Mouse (Mus musculus): ENCODE measurements around the gene Acsm5. TPM values are rescaled to one million over a fixed set of nuclear protein-coding genes. Genes with fewer than 3 reads are reported as not detected.

Acsm5 gene
- polyA plus RNA-seq, 1 experiment from 2014 or later: not detected

DNA sequence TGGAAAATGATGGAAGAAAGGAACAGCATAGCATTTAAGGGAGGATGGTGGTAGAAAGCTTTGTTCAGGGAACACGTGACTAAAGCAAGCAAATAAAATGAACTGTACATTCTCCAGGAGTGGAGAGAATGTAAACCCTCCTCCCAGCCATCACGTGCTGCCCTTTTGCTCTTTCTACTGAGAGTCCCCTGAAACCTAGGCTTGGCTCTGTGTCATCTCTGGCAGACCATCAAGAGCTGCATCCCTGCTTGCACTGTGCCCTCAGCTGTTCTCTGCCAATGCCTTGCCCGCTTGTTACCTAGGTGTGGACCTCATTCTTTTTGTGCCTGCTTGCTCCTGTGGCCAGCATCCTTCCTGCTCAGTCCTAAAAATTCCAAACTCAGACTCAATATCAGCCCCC is 2.6 kb downstream of the Acsm5 start:
- WGBS: 81% methylated on average over 3 of the region's 3 CpGs
- H3K4me2 ChIP-seq: no peak overlapping the region
- ATAC-seq (ENCODE audit: low FRiP score, low read depth): no peak
- no peak overlapping the region for H3K9ac ChIP-seq
- H3K9me3 ChIP-seq: no peaks in the 10 kb centered on the region
- 0 out of 2 replicates have a peak, but pooled peaks cover 4% of the 10 kb centered on the region for H3K27me3 ChIP-seq
- H3K36me3 ChIP-seq: no peaks in the 10 kb centered on the region
- H3K4me3 ChIP-seq: no peak overlapping the region
- no peaks in the 10 kb centered on the region for H3K4me1 ChIP-seq (replicated peaks)
- H3K27ac ChIP-seq (replicated peaks): no peak overlapping the region

- no peaks in the 10 kb centered on the region for H3K4me1 ChIP-seq (replicated peaks)
- WGBS: 88% methylated on average over 1 of the region's 1 CpGs
Measured at GRCm38 (mm10) chr7:119522385-119522784, 3.1 kb downstream of the Acsm5 start.

DNA sequence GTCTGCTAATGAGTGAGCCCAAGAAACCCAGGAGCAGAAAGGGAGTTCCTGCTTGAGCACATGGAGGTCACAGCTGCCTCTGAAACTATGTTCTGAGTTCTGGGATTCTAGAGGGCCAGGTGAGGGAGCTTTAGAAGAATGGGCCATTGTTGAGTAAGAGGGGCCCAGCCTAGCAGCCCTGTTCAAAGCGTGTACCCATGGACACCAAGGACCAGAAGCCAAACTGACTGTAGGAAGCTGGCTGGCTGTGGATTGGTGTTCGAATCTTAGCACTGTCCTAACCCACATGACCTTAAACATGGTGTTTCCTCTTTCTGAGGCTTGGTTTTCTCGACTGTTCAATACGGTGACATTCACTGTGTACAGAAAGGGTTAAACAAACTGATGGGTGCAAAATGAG is 4.1 kb downstream of the Acsm5 start, which contains the start of gene Pdilt:
Pdilt (minus strand) TSS at position 101 of the 400 bp plus-strand sequence.
- Histone ChIP-seq H3K27ac (replicated peaks) (no peak within 1 kb of the TSS), H3K4me2 (no peak within 1 kb of the TSS), H3K36me3 (no peaks in the 10 kb centered on the region), H3K27me3 (0 out of 2 replicates have a peak, but pooled peaks cover 3% of the 10 kb centered on the region), H3K4me1 (replicated peaks) (no peaks in the 10 kb centered on the region), H3K9ac (no peak within 1 kb of the TSS), H3K4me3 (no peak within 1 kb of the TSS), H3K9me3 (no peaks in the 10 kb centered on the region)
- 81% methylated on average over 4 of the region's 4 CpGs for WGBS
- ATAC-seq (ENCODE audit: low FRiP score, low read depth): no peak

More at GRCm38 (mm10) chr7:119522385-119522784, 3.1 kb downstream of the Acsm5 start:
- Histone ChIP-seq H3K4me2 (no peak overlapping the region), H3K9me3 (no peaks in the 10 kb centered on the region), H3K4me3 (no peak overlapping the region), H3K9ac (no peak overlapping the region), H3K36me3 (no peaks in the 10 kb centered on the region), H3K27ac (replicated peaks) (no peak overlapping the region), H3K27me3 (0 out of 2 replicates have a peak, but pooled peaks cover 4% of the 10 kb centered on the region)
- no peak for ATAC-seq (ENCODE audit: low FRiP score, low read depth)

DNA sequence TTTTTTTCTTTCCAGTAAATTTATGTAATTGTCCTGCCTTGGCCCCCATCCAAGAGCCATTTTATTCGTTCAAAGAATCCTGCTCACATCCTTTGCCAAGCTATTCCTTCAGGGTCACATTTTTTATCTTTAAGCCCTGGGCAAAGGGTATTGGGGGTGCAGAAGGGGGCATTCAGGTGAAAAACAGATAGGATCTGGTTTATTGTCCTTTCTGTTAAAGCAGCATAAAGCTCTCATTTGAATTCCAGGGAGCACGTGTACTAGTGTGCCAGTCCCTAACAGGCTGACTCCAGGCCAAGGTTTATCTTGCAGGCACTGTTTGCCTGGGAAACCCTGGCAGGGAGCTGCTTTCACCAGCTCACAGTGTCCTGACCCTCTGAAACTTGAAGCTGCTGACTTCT is 6.6 kb downstream of the Acsm5 start:
- no peak overlapping the region for H3K9ac ChIP-seq
- 33% methylated on average over 2 of the region's 2 CpGs for WGBS
- H3K4me3 ChIP-seq: no peak overlapping the region

DNA sequence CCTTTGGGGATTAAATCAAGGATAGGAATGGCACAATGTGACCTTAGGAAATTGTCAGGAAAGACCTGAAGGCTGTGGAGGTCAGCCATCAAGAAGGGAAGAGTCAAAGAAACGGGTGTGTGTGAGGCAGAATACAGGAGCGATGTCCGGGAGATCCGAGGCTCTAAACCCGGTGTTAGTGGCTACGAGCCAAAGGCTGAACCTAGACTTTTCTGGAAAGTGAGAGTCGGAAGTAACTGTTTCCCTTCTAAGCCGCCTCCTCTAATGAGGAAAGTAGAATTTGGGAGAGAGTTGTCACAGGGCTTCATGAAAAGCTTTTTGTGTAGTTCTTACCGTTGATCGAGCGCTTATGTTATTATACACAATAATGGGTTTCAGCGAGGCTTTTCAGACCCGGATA is 7.2 kb downstream of the Acsm5 start:
- no peak overlapping the region for H3K4me3 ChIP-seq
- H3K4me1 ChIP-seq (replicated peaks): no peaks in the 10 kb centered on the region
- ATAC-seq (ENCODE audit: low FRiP score, low read depth): no peak
- H3K27me3 ChIP-seq: no peaks in the 10 kb centered on the region
- H3K4me2 ChIP-seq: no peak overlapping the region
- no peaks in the 10 kb centered on the region for H3K9me3 ChIP-seq
- no peak overlapping the region for H3K9ac ChIP-seq
- 67% methylated on average over 13 of the region's 13 CpGs for WGBS
- no peak overlapping the region for H3K27ac ChIP-seq (replicated peaks)
- no peaks in the 10 kb centered on the region for H3K36me3 ChIP-seq

More for the DNA sequence above, 6.6 kb downstream of the Acsm5 start:
- Histone ChIP-seq H3K36me3 (no peaks in the 10 kb centered on the region), H3K4me1 (replicated peaks) (no peaks in the 10 kb centered on the region), H3K4me2 (no peak overlapping the region), H3K27me3 (no peaks in the 10 kb centered on the region), H3K9me3 (no peaks in the 10 kb centered on the region), H3K27ac (replicated peaks) (no peak overlapping the region)
- no peak for ATAC-seq (ENCODE audit: low FRiP score, low read depth)

DNA sequence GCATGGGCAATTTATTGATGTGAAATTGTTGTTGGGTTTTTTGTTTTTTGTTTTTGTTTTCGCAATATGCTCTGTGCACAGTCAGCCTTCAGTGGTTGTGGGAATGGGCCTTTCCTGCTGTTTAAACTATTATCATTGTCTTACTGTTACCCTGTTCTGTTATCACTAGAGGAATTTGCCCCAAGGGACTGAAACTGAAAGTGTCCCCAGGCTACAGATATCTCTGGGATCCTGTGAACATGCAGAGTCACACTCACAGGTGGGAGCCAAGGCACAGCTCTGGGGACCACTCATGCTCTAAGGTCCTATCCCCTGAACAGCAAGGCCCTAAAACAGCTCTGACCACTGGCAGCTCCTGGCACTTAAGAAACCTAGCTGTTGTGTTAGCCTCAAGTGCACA is 7.9 kb downstream of the Acsm5 start:
- H3K4me1 ChIP-seq (replicated peaks): no peaks in the 10 kb centered on the region
- H3K27ac ChIP-seq (replicated peaks): no peak overlapping the region
- H3K36me3 ChIP-seq: no peaks in the 10 kb centered on the region
- no peak overlapping the region for H3K4me2 ChIP-seq
- H3K9ac ChIP-seq: no peak overlapping the region
- no peak overlapping the region for H3K4me3 ChIP-seq
- WGBS: 84% methylated on average over 1 of the region's 1 CpGs
- no peaks in the 10 kb centered on the region for H3K27me3 ChIP-seq
- no peaks in the 10 kb centered on the region for H3K9me3 ChIP-seq
- ATAC-seq (ENCODE audit: low FRiP score, low read depth): no peak

GRCm38 (mm10) chr7:119527548-119527947 is 8.3 kb downstream of the Acsm5 start:
- no peaks in the 10 kb centered on the region for H3K9me3 ChIP-seq
- H3K4me3 ChIP-seq: no peak overlapping the region
- 73% methylated on average over 2 of the region's 2 CpGs for WGBS
- no peak overlapping the region for H3K27ac ChIP-seq (replicated peaks)
- no peaks in the 10 kb centered on the region for H3K4me1 ChIP-seq (replicated peaks)
- H3K4me2 ChIP-seq: no peak overlapping the region
- no peak for ATAC-seq (ENCODE audit: low FRiP score, low read depth)
- H3K27me3 ChIP-seq: no peaks in the 10 kb centered on the region
- no peak overlapping the region for H3K9ac ChIP-seq
- H3K36me3 ChIP-seq: no peaks in the 10 kb centered on the region

GRCm38 (mm10) chr7:119528617-119529016 is 9.4 kb downstream of the Acsm5 start:
- Histone ChIP-seq H3K4me3 (no peak overlapping the region), H3K4me1 (replicated peaks) (no peaks in the 10 kb centered on the region), H3K4me2 (no peak overlapping the region), H3K9ac (no peak overlapping the region), H3K36me3 (no peaks in the 10 kb centered on the region), H3K27me3 (no peaks in the 10 kb centered on the region), H3K27ac (replicated peaks) (no peak overlapping the region), H3K9me3 (no peaks in the 10 kb centered on the region)
- no peak for ATAC-seq (ENCODE audit: low FRiP score, low read depth)
- 84% methylated on average over 7 of the region's 7 CpGs for WGBS

- Histone ChIP-seq H3K4me2 (no peak overlapping the region), H3K27ac (replicated peaks) (no peak overlapping the region), H3K27me3 (no peaks in the 10 kb centered on the region), H3K4me1 (replicated peaks) (no peaks in the 10 kb centered on the region), H3K9me3 (no peaks in the 10 kb centered on the region), H3K9ac (no peak overlapping the region), H3K4me3 (no peak overlapping the region), H3K36me3 (no peaks in the 10 kb centered on the region)
- ATAC-seq (ENCODE audit: low FRiP score, low read depth): no peak
- WGBS: 67% methylated on average over 1 of the region's 1 CpGs
Measured at GRCm38 (mm10) chr7:119532924-119533323, 13.7 kb downstream of the Acsm5 start.

GRCm38 (mm10) chr7:119534389-119534788 is 15.1 kb downstream of the Acsm5 start:
- no peak overlapping the region for H3K4me3 ChIP-seq
- H3K36me3 ChIP-seq: no peaks in the 10 kb centered on the region
- 78% methylated on average over 2 of the region's 2 CpGs for WGBS
- H3K4me1 ChIP-seq (replicated peaks): no peaks in the 10 kb centered on the region
- no peak for ATAC-seq (ENCODE audit: low FRiP score, low read depth)
- no peaks in the 10 kb centered on the region for H3K27me3 ChIP-seq
- H3K9ac ChIP-seq: no peak overlapping the region
- no peak overlapping the region for H3K27ac ChIP-seq (replicated peaks)
- no peak overlapping the region for H3K4me2 ChIP-seq
- H3K9me3 ChIP-seq: no peaks in the 10 kb centered on the region

GRCm38 (mm10) chr7:119542445-119542844 is 23.2 kb downstream of the Acsm5 start:
- ATAC-seq (ENCODE audit: low FRiP score, low read depth): no peak
- 77% methylated on average over 2 of the region's 2 CpGs for WGBS
- H3K4me2 ChIP-seq: no peak overlapping the region
- no peaks in the 10 kb centered on the region for H3K36me3 ChIP-seq
- no peak overlapping the region for H3K9ac ChIP-seq
- H3K4me3 ChIP-seq: no peak overlapping the region
- H3K4me1 ChIP-seq (replicated peaks): no peaks in the 10 kb centered on the region
- no peaks in the 10 kb centered on the region for H3K9me3 ChIP-seq
- H3K27ac ChIP-seq (replicated peaks): no peak overlapping the region
- H3K27me3 ChIP-seq: no peaks in the 10 kb centered on the region

DNA sequence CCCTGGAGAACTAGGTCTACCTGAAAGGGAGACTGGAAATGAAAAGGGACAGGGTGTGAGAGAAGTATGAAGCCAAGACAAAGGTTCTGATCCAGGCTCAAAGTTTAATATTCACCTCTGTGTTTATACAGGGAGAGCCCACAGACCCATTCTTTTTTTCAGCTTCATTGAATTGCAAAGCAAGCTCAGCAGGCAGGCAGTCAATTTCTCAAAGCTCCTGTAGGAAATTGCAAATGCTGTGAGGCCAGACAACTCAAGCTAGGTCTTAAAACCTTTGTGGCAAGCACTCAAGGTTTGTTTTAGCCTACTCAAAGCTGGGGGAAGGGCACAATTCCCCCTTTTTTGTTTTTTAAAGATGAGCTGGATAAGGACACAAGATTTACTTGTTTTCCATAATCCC is 26.3 kb downstream of the Acsm5 start:
- H3K27me3 ChIP-seq: no peaks in the 10 kb centered on the region
- H3K27ac ChIP-seq (replicated peaks): no peak overlapping the region
- ATAC-seq (ENCODE audit: low FRiP score, low read depth): no peak
- no peaks in the 10 kb centered on the region for H3K9me3 ChIP-seq
- H3K9ac ChIP-seq: no peak overlapping the region
- no peak overlapping the region for H3K4me3 ChIP-seq
- H3K36me3 ChIP-seq: no peaks in the 10 kb centered on the region
- no peaks in the 10 kb centered on the region for H3K4me1 ChIP-seq (replicated peaks)
- H3K4me2 ChIP-seq: no peak overlapping the region

- H3K9ac ChIP-seq: no peak overlapping the region
- no peak for ATAC-seq (ENCODE audit: low FRiP score, low read depth)
- H3K27me3 ChIP-seq: no peaks in the 10 kb centered on the region
- H3K9me3 ChIP-seq: no peaks in the 10 kb centered on the region
- H3K27ac ChIP-seq (replicated peaks): no peak overlapping the region
- no peaks in the 10 kb centered on the region for H3K36me3 ChIP-seq
- H3K4me2 ChIP-seq: no peak overlapping the region
- H3K4me3 ChIP-seq: no peak overlapping the region
- WGBS: 91% methylated on average over 3 of the region's 3 CpGs
- no peaks in the 10 kb centered on the region for H3K4me1 ChIP-seq (replicated peaks)
Measured at GRCm38 (mm10) chr7:119550471-119551222, 31.4 kb downstream of the Acsm5 start.
